Mouse (Mus musculus): ENCODE results near the gene Gm43738. TPM values are rescaled to one million over a fixed set of nuclear protein-coding genes. Genes with fewer than 3 reads are reported as not detected.

The Gm43738 gene
- polyA plus RNA-seq, 1 experiment from 2014 or later, result not detected

GRCm38 (mm10) chr3:89133752-89134151 lies 32.9 kb upstream of the Gm43738 start:
- H3K4me2 ChIP-seq, result peak overlapping the region; percentile 70
- WGBS, result 38% methylated on average over 1 of the region's 1 CpGs
- ATAC-seq (replicated peaks; ENCODE audit: low FRiP score), result peak; percentile 8; the same call in 1 of the 2 replicates

GRCm38 (mm10) chr3:89133063-89133450 lies 32.2 kb upstream of the Gm43738 start:
- H3K9me3 ChIP-seq (ENCODE audit: control insufficient read depth, low read length), result no peaks in the 10 kb centered on the region
- no peaks in the 10 kb centered on the region for H3K27me3 ChIP-seq (replicated peaks; ENCODE audit: control insufficient read depth, insufficient read depth, low read length)
- peak overlapping the region; percentile 98 for H3K27ac ChIP-seq (ENCODE audit: low read depth, low read length)
- peak overlapping the region; percentile 10; the same call in 1 of the 2 replicates for H3K4me3 ChIP-seq (ENCODE audit: low read depth, low read length)
- WGBS, result 51% methylated on average over 7 of the region's 7 CpGs
- ATAC-seq (replicated peaks; ENCODE audit: low FRiP score) (no peak), DNase-seq (ENCODE audit: low spot score) (no peak)
- peak overlapping the region; percentile 70 for H3K4me2 ChIP-seq
- no peaks in the 10 kb centered on the region for H3K36me3 ChIP-seq (ENCODE audit: control insufficient read depth, insufficient read depth, low read length)
- peak overlapping the region; percentile 69 for H3K9ac ChIP-seq (ENCODE audit: low read depth, low read length)
- peaks cover 44% of the 10 kb centered on the region for H3K4me1 ChIP-seq (replicated peaks; ENCODE audit: control insufficient read depth, insufficient read depth, low read length)

More at GRCm38 (mm10) chr3:89133752-89134151, 32.9 kb upstream of the Gm43738 start:
- Histone ChIP-seq H3K9ac (ENCODE audit: low read depth, low read length) (peak overlapping the region; percentile 69), H3K27me3 (replicated peaks; ENCODE audit: control insufficient read depth, insufficient read depth, low read length) (no peaks in the 10 kb centered on the region), H3K36me3 (ENCODE audit: control insufficient read depth, insufficient read depth, low read length) (no peaks in the 10 kb centered on the region), H3K4me1 (replicated peaks; ENCODE audit: control insufficient read depth, insufficient read depth, low read length) (peaks cover 43% of the 10 kb centered on the region), H3K9me3 (ENCODE audit: control insufficient read depth, low read length) (no peaks in the 10 kb centered on the region), H3K27ac (ENCODE audit: low read depth, low read length) (peak overlapping the region; percentile 98), H3K4me3 (ENCODE audit: low read depth, low read length) (peak overlapping the region; percentile 10; the same call in 1 of the 2 replicates)
- no peak for DNase-seq (ENCODE audit: low spot score)

GRCm38 (mm10) chr3:89132285-89133062 lies 31.6 kb upstream of the Gm43738 start:
- peak overlapping the region; percentile 69 for H3K9ac ChIP-seq (ENCODE audit: low read depth, low read length)
- peak overlapping the region; percentile 70 for H3K4me2 ChIP-seq
- WGBS, result 8% methylated on average over 30 of the region's 30 CpGs
- no peaks in the 10 kb centered on the region for H3K36me3 ChIP-seq (ENCODE audit: control insufficient read depth, insufficient read depth, low read length)
- DNase-seq (ENCODE audit: low spot score), result peak; percentile 87
- no peaks in the 10 kb centered on the region for H3K27me3 ChIP-seq (replicated peaks; ENCODE audit: control insufficient read depth, insufficient read depth, low read length)
- ATAC-seq (replicated peaks; ENCODE audit: low FRiP score), result peak; percentile 92
- peaks cover 44% of the 10 kb centered on the region for H3K4me1 ChIP-seq (replicated peaks; ENCODE audit: control insufficient read depth, insufficient read depth, low read length)
- no peaks in the 10 kb centered on the region for H3K9me3 ChIP-seq (ENCODE audit: control insufficient read depth, low read length)
- peak overlapping the region; percentile 46 for H3K4me3 ChIP-seq (ENCODE audit: low read depth, low read length)
- H3K27ac ChIP-seq (ENCODE audit: low read depth, low read length), result peak overlapping the region; percentile 98

- DNase-seq (ENCODE audit: low spot score), result no peak
- H3K4me2 ChIP-seq, result peak overlapping the region; percentile 70
- H3K9ac ChIP-seq (ENCODE audit: low read depth, low read length), result peak overlapping the region; percentile 69
- H3K4me3 ChIP-seq (ENCODE audit: low read depth, low read length), result peak overlapping the region; percentile 46
- no peaks in the 10 kb centered on the region for H3K9me3 ChIP-seq (ENCODE audit: control insufficient read depth, low read length)
- H3K36me3 ChIP-seq (ENCODE audit: control insufficient read depth, insufficient read depth, low read length), result no peaks in the 10 kb centered on the region
- H3K27ac ChIP-seq (ENCODE audit: low read depth, low read length), result peak overlapping the region; percentile 98
- 36% methylated on average over 4 of the region's 4 CpGs for WGBS
- no peak for ATAC-seq (replicated peaks; ENCODE audit: low FRiP score)
- no peaks in the 10 kb centered on the region for H3K27me3 ChIP-seq (replicated peaks; ENCODE audit: control insufficient read depth, insufficient read depth, low read length)
- peaks cover 44% of the 10 kb centered on the region for H3K4me1 ChIP-seq (replicated peaks; ENCODE audit: control insufficient read depth, insufficient read depth, low read length)
Observed at GRCm38 (mm10) chr3:89131816-89132215, 30.9 kb upstream of the Gm43738 start.

- H3K4me1 ChIP-seq (replicated peaks; ENCODE audit: control insufficient read depth, insufficient read depth, low read length), result peaks cover 39% of the 10 kb centered on the region
- H3K9me3 ChIP-seq (ENCODE audit: control insufficient read depth, low read length), result no peaks in the 10 kb centered on the region
- ATAC-seq (replicated peaks; ENCODE audit: low FRiP score) (no peak), DNase-seq (ENCODE audit: low spot score) (no peak)
- H3K9ac ChIP-seq (ENCODE audit: low read depth, low read length), result no peak overlapping the region
- no peaks in the 10 kb centered on the region for H3K27me3 ChIP-seq (replicated peaks; ENCODE audit: control insufficient read depth, insufficient read depth, low read length)
- H3K4me3 ChIP-seq (ENCODE audit: low read depth, low read length), result no peak overlapping the region
- WGBS, result 89% methylated on average over 3 of the region's 3 CpGs
- no peak overlapping the region for H3K27ac ChIP-seq (ENCODE audit: low read depth, low read length)
- no peak overlapping the region for H3K4me2 ChIP-seq
- no peaks in the 10 kb centered on the region for H3K36me3 ChIP-seq (ENCODE audit: control insufficient read depth, insufficient read depth, low read length)
Observed at GRCm38 (mm10) chr3:89129908-89130307, 29.0 kb upstream of the Gm43738 start.

GRCm38 (mm10) chr3:89125981-89126380 lies 25.1 kb upstream of the Gm43738 start:
- no peaks in the 10 kb centered on the region for H3K9me3 ChIP-seq (ENCODE audit: control insufficient read depth, low read length)
- peaks cover 9% of the 10 kb centered on the region; the same call in 1 of the 2 replicates for H3K4me1 ChIP-seq (replicated peaks; ENCODE audit: control insufficient read depth, insufficient read depth, low read length)
- no peak overlapping the region for H3K4me3 ChIP-seq (ENCODE audit: low read depth, low read length)
- DNase-seq (ENCODE audit: low spot score), result no peak
- 86% methylated on average over 3 of the region's 3 CpGs for whole genome bisulfite sequencing
- no peaks in the 10 kb centered on the region for H3K27me3 ChIP-seq (replicated peaks; ENCODE audit: control insufficient read depth, insufficient read depth, low read length)
- no peaks in the 10 kb centered on the region for H3K36me3 ChIP-seq (ENCODE audit: control insufficient read depth, insufficient read depth, low read length)
- no peak overlapping the region for H3K27ac ChIP-seq (ENCODE audit: low read depth, low read length)
- no peak overlapping the region for H3K9ac ChIP-seq (ENCODE audit: low read depth, low read length)
- H3K4me2 ChIP-seq, result no peak overlapping the region
- no peak for ATAC-seq (replicated peaks; ENCODE audit: low FRiP score)

- DNase-seq (ENCODE audit: low spot score) (no peak), ATAC-seq (replicated peaks; ENCODE audit: low FRiP score) (no peak)
- H3K9me3 ChIP-seq (ENCODE audit: control insufficient read depth, low read length), result no peaks in the 10 kb centered on the region
- no peak overlapping the region for H3K4me2 ChIP-seq
- H3K4me3 ChIP-seq (ENCODE audit: low read depth, low read length), result no peak overlapping the region
- H3K27ac ChIP-seq (ENCODE audit: low read depth, low read length), result no peak overlapping the region
- H3K4me1 ChIP-seq (replicated peaks; ENCODE audit: control insufficient read depth, insufficient read depth, low read length), result peaks cover 9% of the 10 kb centered on the region; the same call in 1 of the 2 replicates
- WGBS, result 77% methylated on average over 3 of the region's 3 CpGs
- H3K9ac ChIP-seq (ENCODE audit: low read depth, low read length), result no peak overlapping the region
- no peaks in the 10 kb centered on the region for H3K36me3 ChIP-seq (ENCODE audit: control insufficient read depth, insufficient read depth, low read length)
- H3K27me3 ChIP-seq (replicated peaks; ENCODE audit: control insufficient read depth, insufficient read depth, low read length), result no peaks in the 10 kb centered on the region
Observed at GRCm38 (mm10) chr3:89124241-89124640, 23.3 kb upstream of the Gm43738 start.

- WGBS, result 69% methylated on average over 2 of the region's 2 CpGs
- no peak overlapping the region for H3K27ac ChIP-seq (ENCODE audit: low read depth, low read length)
Observed at GRCm38 (mm10) chr3:89123313-89123712, 22.4 kb upstream of the Gm43738 start.

GRCm38 (mm10) chr3:89115522-89115921 lies 14.6 kb upstream of the Gm43738 start:
- H3K36me3 ChIP-seq (ENCODE audit: control insufficient read depth, insufficient read depth, low read length), result no peaks in the 10 kb centered on the region
- H3K9ac ChIP-seq (ENCODE audit: low read depth, low read length), result no peak overlapping the region
- DNase-seq (ENCODE audit: low spot score) (no peak), ATAC-seq (replicated peaks; ENCODE audit: low FRiP score) (peak; percentile 86)
- no peak overlapping the region for H3K27ac ChIP-seq (ENCODE audit: low read depth, low read length)
- H3K27me3 ChIP-seq (replicated peaks; ENCODE audit: control insufficient read depth, insufficient read depth, low read length), result no peaks in the 10 kb centered on the region
- 0 out of 2 replicates have a peak, but pooled peaks cover 3% of the 10 kb centered on the region for H3K4me1 ChIP-seq (replicated peaks; ENCODE audit: control insufficient read depth, insufficient read depth, low read length)
- H3K4me2 ChIP-seq, result peak overlapping the region; percentile 16; the same call in 1 of the 2 replicates
- 18% methylated on average over 2 of the region's 2 CpGs for WGBS
- no peaks in the 10 kb centered on the region for H3K9me3 ChIP-seq (ENCODE audit: control insufficient read depth, low read length)
- H3K4me3 ChIP-seq (ENCODE audit: low read depth, low read length), result no peak overlapping the region

More at GRCm38 (mm10) chr3:89123313-89123712, 22.4 kb upstream of the Gm43738 start:
- DNase-seq (ENCODE audit: low spot score) (no peak), ATAC-seq (replicated peaks; ENCODE audit: low FRiP score) (no peak)
- Histone ChIP-seq H3K4me2 (no peak overlapping the region), H3K27me3 (replicated peaks; ENCODE audit: control insufficient read depth, insufficient read depth, low read length) (no peaks in the 10 kb centered on the region), H3K36me3 (ENCODE audit: control insufficient read depth, insufficient read depth, low read length) (no peaks in the 10 kb centered on the region), H3K9me3 (ENCODE audit: control insufficient read depth, low read length) (no peaks in the 10 kb centered on the region), H3K4me3 (ENCODE audit: low read depth, low read length) (no peak overlapping the region), H3K4me1 (replicated peaks; ENCODE audit: control insufficient read depth, insufficient read depth, low read length) (peaks cover 3% of the 10 kb centered on the region; the same call in 1 of the 2 replicates), H3K9ac (ENCODE audit: low read depth, low read length) (no peak overlapping the region)
